Mouse (Mus musculus): ENCODE results near the gene A26c2. TPM values are rescaled to one million over a fixed set of nuclear protein-coding genes. Genes with fewer than 3 reads are reported as not detected.

A26c2 gene
- not detected in 2 replicates for polyA plus RNA-seq (2012; rRNA removed)

DNA sequence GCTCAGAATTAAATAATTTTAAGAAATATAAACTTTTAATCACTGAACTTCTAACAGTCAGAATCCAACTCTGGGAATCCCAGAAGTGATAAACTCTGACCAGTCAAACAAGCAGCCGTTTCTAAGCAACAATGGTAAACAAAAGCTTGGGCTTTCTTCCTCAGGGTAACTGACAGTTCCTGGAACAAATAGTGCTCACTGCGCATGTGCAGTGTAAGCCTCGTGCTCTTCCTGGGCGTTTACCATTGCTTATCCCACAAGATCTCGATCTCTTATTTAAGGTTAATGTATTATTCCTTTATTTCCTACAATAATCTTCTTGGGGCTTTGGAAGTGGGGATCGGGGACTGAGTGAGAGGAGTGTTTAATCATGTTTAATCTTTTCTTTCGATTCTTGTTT, at the start of gene A26c2:
Gene A26c2 (minus strand): TSS at position 101 of the 400 bp plus-strand sequence.

